ENCODE assay signal across 28 mouse cellular contexts in the genomic region with DNA sequence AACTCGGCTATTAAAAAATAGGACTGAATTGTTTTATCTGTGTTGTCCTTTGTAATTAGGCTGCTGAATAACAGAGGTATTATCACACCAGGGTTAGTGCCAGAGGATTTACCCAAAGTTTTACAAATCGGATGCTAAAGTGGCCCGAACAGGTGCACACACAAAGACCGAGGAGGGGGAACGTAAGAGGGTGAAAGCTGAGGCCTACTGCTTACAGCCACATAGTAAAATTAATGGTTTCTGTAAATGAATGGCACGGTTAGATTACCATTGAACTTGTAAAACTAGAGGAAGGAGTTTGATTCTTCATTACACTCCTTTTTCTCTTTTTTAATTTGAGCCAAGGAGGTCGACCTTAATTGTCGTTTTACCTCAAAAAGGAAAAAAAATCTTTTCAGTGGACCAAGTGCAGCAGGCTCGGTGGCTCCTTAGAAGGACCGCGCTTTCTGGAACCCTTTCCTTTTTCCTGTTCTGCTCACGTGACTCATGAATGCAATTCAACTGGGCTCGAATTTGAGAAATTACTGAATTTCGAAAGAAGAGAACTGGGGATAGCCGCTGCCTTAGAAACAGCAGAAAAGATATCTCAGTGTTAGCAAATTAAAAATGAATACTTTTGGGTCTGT.
DNase-seq lines count a peak whose midpoint lies in the region; ATAC-seq and TF ChIP-seq lines count a peak whose summit lies in the region.
"Had no signal": no experiment of that assay in that cellular context is flagged by ENCODE, and none has a peak within 500 bp of the region (broad histone marks: within the 10 kb centered on the region; RNA-seq: fewer than 3 reads in every experiment).

No protein-coding gene starts in this region.

- 45% methylated on average over 15 of the region's 15 CpGs for WGBS in forebrain, embryonic 10.5 days
- WGBS in forebrain, embryonic 11.5 days, result 34% methylated on average over 15 of the region's 15 CpGs
- 16% methylated on average over 15 of the region's 15 CpGs for WGBS in forebrain, embryonic 14.5 days
- WGBS in hindbrain, embryonic 12.5 days, result 65% methylated on average over 15 of the region's 15 CpGs

- no peak for TF ChIP-seq CTCF in brain, embryonic 14.5 days (IDR thresholded peaks at IDR 0.05; ENCODE audit: borderline replicate concordance, extremely low read depth, insufficient read depth, insufficient read length)

- H3K36me3 ChIP-seq in forebrain, embryonic 10.5 days (replicated peaks), result no peaks in the 10 kb centered on the region
- H3K36me3 ChIP-seq in forebrain, embryonic 11.5 days (ENCODE audit: control insufficient read depth, insufficient read depth, low read length), result no peaks in the 10 kb centered on the region; the same call in 1 of the 2 replicates
- H3K36me3 ChIP-seq in forebrain, embryonic 14.5 days (ENCODE audit: control insufficient read depth, insufficient read depth, low read length), result no peaks in the 10 kb centered on the region
- no peaks in the 10 kb centered on the region for H3K36me3 ChIP-seq in hindbrain, embryonic 12.5 days
- H3K36me3 ChIP-seq: embryonic facial prominence, embryonic 15.5 days; G1E; heart, embryonic 10.5 days; heart, embryonic 13.5 days; hindbrain, embryonic 15.5 days had no signal

- H3K4me1 ChIP-seq in forebrain, embryonic 10.5 days, result peaks cover 37% of the 10 kb centered on the region
- H3K4me1 ChIP-seq in forebrain, embryonic 11.5 days (replicated peaks; ENCODE audit: control insufficient read depth, insufficient read depth, low read length), result peaks cover 5% of the 10 kb centered on the region
- peaks cover 7% of the 10 kb centered on the region for H3K4me1 ChIP-seq in forebrain, embryonic 14.5 days (ENCODE audit: control insufficient read depth, insufficient read depth, low read length)
- H3K4me1 ChIP-seq in hindbrain, embryonic 12.5 days, result no peaks in the 10 kb centered on the region
- H3K4me1 ChIP-seq: embryonic facial prominence, embryonic 15.5 days; heart, embryonic 10.5 days; heart, embryonic 13.5 days; hindbrain, embryonic 15.5 days had no signal

- H3K27ac ChIP-seq in forebrain, embryonic 10.5 days, result peak overlapping the region; percentile 44; the same call in 1 of the 2 replicates
- H3K27ac ChIP-seq in forebrain, embryonic 11.5 days (ENCODE audit: low read depth, low read length), result no peak overlapping the region
- no peak overlapping the region for H3K27ac ChIP-seq in forebrain, embryonic 14.5 days (ENCODE audit: low read depth, low read length)
- H3K27ac ChIP-seq in hindbrain, embryonic 12.5 days, result no peak overlapping the region
- H3K27ac ChIP-seq: embryonic facial prominence, embryonic 15.5 days; heart, adult 2 months; heart, embryonic 10.5 days; heart, embryonic 13.5 days; hindbrain, embryonic 15.5 days had no signal

- no peaks in the 10 kb centered on the region for H3K27me3 ChIP-seq in forebrain, embryonic 10.5 days (ENCODE audit: poor library complexity, severe bottlenecking)
- no peaks in the 10 kb centered on the region for H3K27me3 ChIP-seq in forebrain, embryonic 11.5 days (ENCODE audit: control insufficient read depth, insufficient read depth, low read length)
- H3K27me3 ChIP-seq in forebrain, embryonic 14.5 days (replicated peaks; ENCODE audit: control insufficient read depth, insufficient read depth, low read length), result no peaks in the 10 kb centered on the region
- no peaks in the 10 kb centered on the region; the same call in 1 of the 2 replicates for H3K27me3 ChIP-seq in hindbrain, embryonic 12.5 days
- H3K27me3 ChIP-seq: CH12.LX; embryonic facial prominence, embryonic 15.5 days; heart, embryonic 13.5 days; hindbrain, embryonic 15.5 days; Patski had no signal

- DNase-seq in forebrain, embryonic 10.5 days (ENCODE audit: extremely low spot score, low spot score), result no peak
- DNase-seq in forebrain, embryonic 11.5 days (ENCODE audit: low spot score), result no peak
- DNase-seq in brain, embryonic 14.5 days (ENCODE audit: low read depth), result peak; percentile 81
- peak; percentile 64 for DNase-seq in forebrain, embryonic 14.5 days (ENCODE audit: low spot score)
- DNase-seq in layer of hippocampus, postnatal 36 days, result no peak
- DNase-seq: adrenal gland, postnatal 10 days; adrenal gland, postnatal 36 days; B cell, adult 2 months; cerebellum, adult 11 months; cerebellum, adult 2 months; cerebellum, adult 9-11 months; cerebellum, postnatal 25 days; embryo, embryonic 11 days; gastrocnemius, postnatal 10 days; gastrocnemius, postnatal 36 days; heart, adult 2 months; heart, postnatal 14 days; heart, postnatal 4 days; kidney, adult 2 months had no signal

- TF ChIP-seq POLR2A in brain, embryonic 14.5 days (IDR thresholded peaks at IDR 0.05; ENCODE audit: borderline replicate concordance, extremely low read depth, insufficient read depth, insufficient read length, poor library complexity, severe bottlenecking), result no peak

- no peak overlapping the region for H3K4me3 ChIP-seq in forebrain, embryonic 10.5 days
- no peak overlapping the region for H3K4me3 ChIP-seq in forebrain, embryonic 11.5 days (ENCODE audit: low read depth, low read length)
- H3K4me3 ChIP-seq in forebrain, embryonic 14.5 days (ENCODE audit: low read depth, low read length), result no peak overlapping the region
- H3K4me3 ChIP-seq in hindbrain, embryonic 12.5 days, result no peak overlapping the region
- H3K4me3 ChIP-seq: embryonic facial prominence, embryonic 15.5 days; heart, adult 2 months; heart, embryonic 10.5 days; heart, embryonic 13.5 days; hindbrain, embryonic 15.5 days had no signal

- no peak overlapping the region for H3K9ac ChIP-seq in forebrain, embryonic 11.5 days (ENCODE audit: low read length)
- no peak overlapping the region for H3K9ac ChIP-seq in forebrain, embryonic 14.5 days (ENCODE audit: low read length)
- no peak overlapping the region for H3K9ac ChIP-seq in hindbrain, embryonic 12.5 days
- H3K9ac ChIP-seq: embryonic facial prominence, embryonic 15.5 days; heart, embryonic 13.5 days; hindbrain, embryonic 15.5 days had no signal

- H3K9me3 ChIP-seq in forebrain, embryonic 10.5 days, result no peaks in the 10 kb centered on the region
- H3K9me3 ChIP-seq in forebrain, embryonic 11.5 days (ENCODE audit: control insufficient read depth, low read length), result no peaks in the 10 kb centered on the region
- no peaks in the 10 kb centered on the region for H3K9me3 ChIP-seq in forebrain, embryonic 14.5 days (replicated peaks; ENCODE audit: control insufficient read depth, low read length)
- no peaks in the 10 kb centered on the region for H3K9me3 ChIP-seq in hindbrain, embryonic 12.5 days (replicated peaks)
- H3K9me3 ChIP-seq: embryonic facial prominence, embryonic 15.5 days; heart, embryonic 10.5 days; heart, embryonic 13.5 days; hindbrain, embryonic 15.5 days had no signal

- no peak; the same call in 1 of the 2 replicates for ATAC-seq in forebrain, embryonic 11.5 days (replicated peaks; ENCODE audit: low FRiP score)
- ATAC-seq in forebrain, embryonic 14.5 days, result peak; percentile 74
- ATAC-seq in hindbrain, embryonic 12.5 days (ENCODE audit: low FRiP score), result no peak
- ATAC-seq: intestine, postnatal 0 days; Patski had no signal

- no peak overlapping the region for H3K4me2 ChIP-seq in forebrain, embryonic 11.5 days (ENCODE audit: low read depth, low read length, severe bottlenecking)
- H3K4me2 ChIP-seq in forebrain, embryonic 14.5 days (ENCODE audit: low read length), result no peak overlapping the region
- no peak overlapping the region for H3K4me2 ChIP-seq in hindbrain, embryonic 12.5 days (replicated peaks)
- H3K4me2 ChIP-seq: embryonic facial prominence, embryonic 15.5 days; heart, embryonic 13.5 days; hindbrain, embryonic 15.5 days had no signal

Comparison
In these comparisons a context has a peak if more than half of its experiments do, and no peak if none do; other contexts are left out.
1. DNase-seq: peak in brain, embryonic 14.5 days (single experiment) and forebrain, embryonic 14.5 days (single experiment); none in forebrain, embryonic 10.5 days (single experiment), forebrain, embryonic 11.5 days (single experiment) and layer of hippocampus, postnatal 36 days (0 of 2).